Mouse (Mus musculus) kidney, adult 2 months (tissue): ENCODE results near the gene Lrrn1. TPM values are rescaled to one million over a fixed set of nuclear protein-coding genes. Genes with fewer than 3 reads are reported as not detected.

Experiments used
- DNase-seq: peaks from one replicate; pipeline ENCODE4 v3.0.0; 2021
- H3K27ac ChIP-seq: fragments of 200-500 bp; 2 replicates; pipeline ENCODE4 v1.5.1; 2012; ENCODE audit warnings: low read depth, low read length, control low read depth, inconsistent platforms; ENCODE audit not compliant: insufficient read depth
- H3K27me3 ChIP-seq: fragments of 200-500 bp; replicated peaks from 2 replicates; pipeline ENCODE4 v1.6.1; 2012; ENCODE audit warnings: mild to moderate bottlenecking, moderate library complexity, low read length, inconsistent platforms; ENCODE audit not compliant: control insufficient read depth, insufficient read depth
- H3K36me3 ChIP-seq: fragments of 200-500 bp; 2 replicates; pipeline ENCODE4 v1.6.1; 2012; ENCODE audit warnings: mild to moderate bottlenecking, moderate library complexity, low read length, inconsistent platforms; ENCODE audit not compliant: control insufficient read depth, insufficient read depth
- H3K4me1 ChIP-seq: fragments of 200-500 bp; 2 replicates; pipeline ENCODE4 v1.6.1; 2011; ENCODE audit warnings: low read length; ENCODE audit not compliant: control insufficient read depth, insufficient read depth
- H3K4me3 ChIP-seq: fragments of 200-500 bp; 2 replicates; pipeline ENCODE4 v1.5.1; 2011; ENCODE audit warnings: mild to moderate bottlenecking, low read depth, low read length, control low read depth; ENCODE audit not compliant: insufficient read depth
- CTCF ChIP-seq: fragments of 200-500 bp; conservative IDR thresholded peaks from 2 replicates; pipeline ENCODE4 v1.5.1; 2011; ENCODE audit warnings: low read depth, mild to moderate bottlenecking, control low read depth, low read length, moderate library complexity, mixed read lengths; ENCODE audit not compliant: insufficient read depth, insufficient read length
- POLR2A ChIP-seq: fragments of 200-500 bp; IDR thresholded peaks from one replicate; pipeline ENCODE4 v1.6.1; 2011; ENCODE audit warnings: low read depth, low read length, control low read depth
- WGBS: fragments of 180-500 bp; shearing (Covaris S2); methylation state at CpG from one replicate; pipeline ENCODE4 v1.1.7; 2018; 5-methylcytosine and 5-hydroxymethylcytosine counted together
- polyA plus RNA-seq: library from polyadenylated mRNA; depleted of rRNA; stranded (reverse); fragments of >200 nt; gene quantifications from 2 replicates; pipeline ENCODE4 v1.2.3, GENCODE M21; 2012

Lrrn1 gene
- polyA plus RNA-seq, 1 experiment: 5.7 TPM

- no peaks in the 10 kb centered on the region for H3K4me1 ChIP-seq
- WGBS: 93% methylated on average over 8 of the region's 8 CpGs
- DNase-seq: peak; percentile 3
- no peak for TF ChIP-seq POLR2A
- no peak for TF ChIP-seq CTCF
- H3K4me3 ChIP-seq: no peak overlapping the region
- no peaks in the 10 kb centered on the region for H3K27me3 ChIP-seq
- H3K36me3 ChIP-seq: no peaks in the 10 kb centered on the region
- no peak overlapping the region for H3K27ac ChIP-seq
These were observed 47.7 kb downstream of the Lrrn1 start for GRCm38 (mm10) chr6:107577309-107577708.

- Histone ChIP-seq H3K4me3 (no peak overlapping the region), H3K27me3 (no peaks in the 10 kb centered on the region), H3K27ac (no peak overlapping the region), H3K4me1 (no peaks in the 10 kb centered on the region), H3K36me3 (no peaks in the 10 kb centered on the region)
- TF ChIP-seq POLR2A (no peak), CTCF (no peak)
- DNase-seq: no peak
- WGBS: 90% methylated on average over 1 of the region's 1 CpGs
These were observed 54.3 kb downstream of the Lrrn1 start for GRCm38 (mm10) chr6:107583759-107584383.

- H3K4me1 ChIP-seq: no peaks in the 10 kb centered on the region
- no peak overlapping the region for H3K27ac ChIP-seq
- no peaks in the 10 kb centered on the region for H3K36me3 ChIP-seq
- no peak overlapping the region for H3K4me3 ChIP-seq
- TF ChIP-seq CTCF: no peak
- TF ChIP-seq POLR2A: no peak
- no peak for DNase-seq
- H3K27me3 ChIP-seq: no peaks in the 10 kb centered on the region
These were observed 75.6 kb downstream of the Lrrn1 start for GRCm38 (mm10) chr6:107605151-107605550.

- TF ChIP-seq CTCF (no peak), POLR2A (no peak)
- no peak for DNase-seq
- 73% methylated on average over 1 of the region's 1 CpGs for WGBS
- no peaks in the 10 kb centered on the region for H3K36me3 ChIP-seq
- H3K4me1 ChIP-seq: no peaks in the 10 kb centered on the region
- H3K4me3 ChIP-seq: no peak overlapping the region
- H3K27ac ChIP-seq: no peak overlapping the region
- no peaks in the 10 kb centered on the region for H3K27me3 ChIP-seq
These were observed 84.7 kb downstream of the Lrrn1 start for GRCm38 (mm10) chr6:107614288-107614687.
